Comparison of ENCODE assay signal across 11 mouse cellular contexts in genomic region chr1:93072279-93072865, GRCm38 (mm10). TPM values are rescaled to one million over a fixed set of nuclear protein-coding genes. Genes with fewer than 3 reads are reported as not detected.
A peak's percentile ranks its signal among the peaks of the same experiment; 100 is the strongest.
DNase-seq lines count a peak whose midpoint lies in the region; ATAC-seq and TF ChIP-seq lines count a peak whose summit lies in the region.
"Had no signal": no experiment of that assay in that cellular context is flagged by ENCODE, and none has a peak within 500 bp of the region (broad histone marks: within the 10 kb centered on the region; RNA-seq: fewer than 3 reads in every experiment).

No protein-coding gene starts in this region.

- H3K4me3 ChIP-seq in forebrain, embryonic 12.5 days (replicated peaks) = no peak overlapping the region
- no peak overlapping the region for H3K4me3 ChIP-seq in forebrain, embryonic 10.5 days
- H3K4me3 ChIP-seq in liver, adult 2 months (ENCODE audit: insufficient read depth, low read depth, low read length) = no peak overlapping the region
- H3K4me3 ChIP-seq in liver, embryonic 12.5 days = no peak overlapping the region
- H3K4me3 ChIP-seq in cortical plate, adult 2 months (ENCODE audit: insufficient read depth, low read length) = no peak overlapping the region
- H3K4me3 ChIP-seq: erythroblast, embryonic 14.5 days; midbrain, embryonic 15.5 days had no signal

- DNase-seq in forebrain, embryonic 10.5 days (ENCODE audit: extremely low spot score, low spot score) = no peak
- DNase-seq in liver, adult 2 months (ENCODE audit: extremely low read depth, low read depth, low spot score) = peak; percentile 48
- DNase-seq in thymus, postnatal 25 days = no peak
- no peak for DNase-seq in thymus, postnatal 36 days

- TF ChIP-seq POLR2A in liver, adult 2 months (IDR thresholded peaks at IDR 0.05; ENCODE audit: extremely low read depth, insufficient read depth, low read length) = no peak
- no peak for TF ChIP-seq POLR2A in cortical plate, adult 2 months (IDR thresholded peaks at IDR 0.05; ENCODE audit: extremely low read depth, insufficient read depth, low read length)

- peak overlapping the region; percentile 80 for H3K27ac ChIP-seq in forebrain, embryonic 12.5 days
- H3K27ac ChIP-seq in forebrain, embryonic 10.5 days = no peak overlapping the region
- no peak overlapping the region for H3K27ac ChIP-seq in liver, adult 2 months (replicated peaks; ENCODE audit: insufficient read depth, low read depth, low read length)
- no peak overlapping the region for H3K27ac ChIP-seq in liver, embryonic 12.5 days
- no peak overlapping the region for H3K27ac ChIP-seq in cortical plate, adult 2 months (ENCODE audit: insufficient read depth, low read length)
- H3K27ac ChIP-seq: midbrain, embryonic 15.5 days had no signal

- H3K9me3 ChIP-seq in forebrain, embryonic 12.5 days = no peaks in the 10 kb centered on the region
- H3K9me3 ChIP-seq in forebrain, embryonic 10.5 days = no peaks in the 10 kb centered on the region
- H3K9me3 ChIP-seq in liver, embryonic 12.5 days (replicated peaks) = no peaks in the 10 kb centered on the region
- H3K9me3 ChIP-seq: midbrain, embryonic 15.5 days had no signal

- no peak overlapping the region for H3K4me2 ChIP-seq in forebrain, embryonic 12.5 days
- H3K4me2 ChIP-seq in liver, embryonic 12.5 days = no peak overlapping the region
- H3K4me2 ChIP-seq: midbrain, embryonic 15.5 days had no signal

- peaks cover 89% of the 10 kb centered on the region for H3K36me3 ChIP-seq in forebrain, embryonic 12.5 days (replicated peaks)
- peaks cover 96% of the 10 kb centered on the region for H3K36me3 ChIP-seq in forebrain, embryonic 10.5 days (replicated peaks)
- H3K36me3 ChIP-seq in liver, adult 2 months (ENCODE audit: control insufficient read depth, insufficient read depth, low read length) = no peaks in the 10 kb centered on the region
- no peaks in the 10 kb centered on the region for H3K36me3 ChIP-seq in liver, embryonic 12.5 days

- no peaks in the 10 kb centered on the region for H3K27me3 ChIP-seq in forebrain, embryonic 12.5 days
- H3K27me3 ChIP-seq in forebrain, embryonic 10.5 days (ENCODE audit: poor library complexity, severe bottlenecking) = no peaks in the 10 kb centered on the region
- H3K27me3 ChIP-seq in liver, adult 2 months (ENCODE audit: control insufficient read depth, insufficient read depth, low read length) = no peaks in the 10 kb centered on the region
- H3K27me3 ChIP-seq in liver, embryonic 12.5 days (replicated peaks) = peaks cover 18% of the 10 kb centered on the region; the same call in 1 of the 2 replicates
- H3K27me3 ChIP-seq: midbrain, embryonic 15.5 days had no signal

- H3K79me2 ChIP-seq in liver, adult 2 months (ENCODE audit: control insufficient read depth, insufficient read depth, low read length) = no peaks in the 10 kb centered on the region

- no peak overlapping the region for H3K9ac ChIP-seq in forebrain, embryonic 12.5 days
- no peak overlapping the region for H3K9ac ChIP-seq in liver, adult 2 months (ENCODE audit: low read depth, low read length)
- H3K9ac ChIP-seq in liver, embryonic 12.5 days = no peak overlapping the region
- H3K9ac ChIP-seq: midbrain, embryonic 15.5 days had no signal

- 82% methylated on average over 2 of the region's 2 CpGs for WGBS in forebrain, embryonic 12.5 days
- WGBS in forebrain, embryonic 10.5 days = 92% methylated on average over 2 of the region's 2 CpGs
- 87% methylated on average over 2 of the region's 2 CpGs for WGBS in liver, adult 2 months
- WGBS in liver, embryonic 12.5 days (ENCODE audit: insufficient replicate concordance) = 54% methylated on average over 2 of the region's 2 CpGs

- no peak; the same call in 1 of the 2 replicates for ATAC-seq in forebrain, embryonic 12.5 days (ENCODE audit: low FRiP score)
- ATAC-seq in liver, embryonic 12.5 days = no peak
- 0 out of 2 replicates have a peak, but pooled peaks have one; percentile 28 for ATAC-seq in megakaryocyte-erythroid progenitor cell, adult 5-6 weeks (replicated peaks; ENCODE audit: low FRiP score, low TSS enrichment, poor library complexity, severe bottlenecking)

- H3K4me1 ChIP-seq in forebrain, embryonic 12.5 days = peaks cover 15% of the 10 kb centered on the region; the same call in 1 of the 2 replicates
- no peaks in the 10 kb centered on the region; the same call in 1 of the 2 replicates for H3K4me1 ChIP-seq in forebrain, embryonic 10.5 days
- no peaks in the 10 kb centered on the region for H3K4me1 ChIP-seq in liver, adult 2 months (ENCODE audit: control insufficient read depth, insufficient read depth, low read length)
- no peaks in the 10 kb centered on the region for H3K4me1 ChIP-seq in liver, embryonic 12.5 days
- peaks cover 2% of the 10 kb centered on the region; the same call in 1 of the 2 replicates for H3K4me1 ChIP-seq in cortical plate, adult 2 months (ENCODE audit: control insufficient read depth, insufficient read depth, low read length)
- H3K4me1 ChIP-seq: midbrain, embryonic 15.5 days had no signal

- peak; percentile 75 for TF ChIP-seq CTCF in liver, adult 2 months (IDR thresholded peaks at IDR 0.05; ENCODE audit: low read depth, low read length)
- peak; percentile 27; the same call in 1 of the 2 replicates for TF ChIP-seq CTCF in cortical plate, adult 2 months (IDR thresholded peaks at IDR 0.05; ENCODE audit: extremely low read depth, insufficient read depth, low read length)

RNA-seq across cellular contexts. Expression of gene Kif1a, which starts 29.4 kb away (rescaled TPM):
- 129 and 140 TPM in 2 replicates for polyA plus RNA-seq in forebrain, embryonic 12.5 days (2016; fragmentation: Nextera tagmentation; extraction: Ambion mirVana)
- 41.4 and 41.5 TPM in 2 replicates for polyA plus RNA-seq in forebrain, embryonic 10.5 days (2016; fragmentation: Nextera tagmentation; extraction: Ambion mirVana)
- total RNA-seq in liver, adult 2 months (2014; rRNA removed) = 0.09 and 0.54 TPM in 2 replicates
- polyA plus RNA-seq in liver, adult 2 months (2012; rRNA removed) = 0.09 and 0.11 TPM in 2 replicates
- polyA plus RNA-seq in liver, embryonic 12.5 days (2016; fragmentation: Nextera tagmentation; extraction: Ambion mirVana) = 0.38 and 0.98 TPM in 2 replicates
- polyA plus RNA-seq in cortical plate, adult 2 months (2012; rRNA removed) = 349 and 356 TPM in 2 replicates
- total RNA-seq in megakaryocyte-erythroid progenitor cell, adult 5-6 weeks (2014; fragmentation: Nextera tagmentation) = not detected in 2 replicates
- not detected in 2 replicates for total RNA-seq in megakaryocyte-erythroid progenitor cell, adult 5-6 weeks (2017)
- total RNA-seq: hematopoietic stem cell, adult 5-6 weeks had no signal

Comparison
In these comparisons a context has a peak if more than half of its experiments do, and no peak if none do; other contexts are left out.
1. RNA of gene Kif1a, which starts 29.4 kb away (polyA plus RNA-seq): 349 to 356 TPM in cortical plate, adult 2 months, 129 to 140 TPM in forebrain, embryonic 12.5 days and 41.4 to 41.5 TPM in forebrain, embryonic 10.5 days; 0.38 to 0.98 TPM in liver, embryonic 12.5 days and 0.09 to 0.11 TPM in liver, adult 2 months; every median in the first group is over 10 times any median in the second.